Mouse (Mus musculus): ENCODE data around the gene Spaca9.

Spaca9 gene

GRCm38 (mm10) chr2:28699361-28700335 is at the start of gene Spaca9, which contains the start of gene Ak8:
Gene Spaca9 (minus strand): TSS chr2:28699727.
Gene Ak8 (plus strand): TSS chr2:28700164.
- DNase-seq (ENCODE audit: low spot score in 2 of 2): peak; percentile 86 to 89

GRCm38 (mm10) chr2:28747705-28748104 is 48.2 kb upstream of the Spaca9 start:
- DNase-seq (ENCODE audit: low spot score in 2 of 2): no peak

GRCm38 (mm10) chr2:28746682-28747332 is 47.3 kb upstream of the Spaca9 start:
- no peak for DNase-seq (ENCODE audit: low spot score in 2 of 2)

DNA sequence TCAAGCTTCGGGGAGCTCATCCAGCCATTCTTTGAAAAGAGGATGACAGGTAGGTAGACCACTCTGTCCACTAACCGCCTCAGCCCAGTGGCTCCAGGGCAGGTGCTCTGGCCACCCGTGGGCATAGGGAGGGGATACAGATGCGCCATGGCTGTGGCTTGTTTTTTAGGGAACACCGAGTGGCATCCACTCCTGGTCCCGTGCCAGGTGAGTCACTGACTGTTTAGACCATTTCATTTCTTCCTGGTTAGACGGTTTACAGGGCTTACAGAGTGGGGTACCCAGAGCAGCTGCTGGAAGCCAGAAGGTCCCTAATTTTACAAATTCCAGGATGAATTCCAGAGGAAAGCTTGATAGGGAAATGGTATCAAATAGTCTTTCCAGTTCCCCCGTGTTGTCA is 43.2 kb upstream of the Spaca9 start:
- DNase-seq (ENCODE audit: low spot score in 2 of 2): no peak

GRCm38 (mm10) chr2:28740159-28740558 is 40.6 kb upstream of the Spaca9 start:
- DNase-seq (ENCODE audit: low spot score in 2 of 2): no peak

DNA sequence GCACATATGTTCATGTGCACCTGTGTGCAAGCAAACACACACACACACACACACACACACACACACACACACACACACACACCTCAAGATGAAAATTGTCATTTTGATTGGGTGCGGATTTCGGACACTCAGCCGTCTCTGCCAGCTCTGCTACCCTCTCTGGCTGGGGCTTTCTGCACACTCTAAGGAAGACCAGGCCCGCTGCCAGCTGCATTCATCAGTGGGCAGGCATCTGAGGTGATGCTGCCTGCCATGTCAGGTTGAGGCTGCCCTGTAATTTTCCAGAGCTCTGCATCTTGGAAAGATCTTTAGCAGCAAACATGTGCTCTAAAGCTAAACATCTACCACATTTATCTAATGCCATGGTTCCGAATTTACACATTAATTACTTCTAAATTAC is 37.6 kb upstream of the Spaca9 start:
- DNase-seq (ENCODE audit: low spot score in 2 of 2): no peak

GRCm38 (mm10) chr2:28730676-28731075 is 31.1 kb upstream of the Spaca9 start:
- no peak for DNase-seq (ENCODE audit: low spot score in 2 of 2)

- no peak for DNase-seq (ENCODE audit: low spot score in 2 of 2)
These were observed 28.4 kb upstream of the Spaca9 start for GRCm38 (mm10) chr2:28727786-28728404.

DNA sequence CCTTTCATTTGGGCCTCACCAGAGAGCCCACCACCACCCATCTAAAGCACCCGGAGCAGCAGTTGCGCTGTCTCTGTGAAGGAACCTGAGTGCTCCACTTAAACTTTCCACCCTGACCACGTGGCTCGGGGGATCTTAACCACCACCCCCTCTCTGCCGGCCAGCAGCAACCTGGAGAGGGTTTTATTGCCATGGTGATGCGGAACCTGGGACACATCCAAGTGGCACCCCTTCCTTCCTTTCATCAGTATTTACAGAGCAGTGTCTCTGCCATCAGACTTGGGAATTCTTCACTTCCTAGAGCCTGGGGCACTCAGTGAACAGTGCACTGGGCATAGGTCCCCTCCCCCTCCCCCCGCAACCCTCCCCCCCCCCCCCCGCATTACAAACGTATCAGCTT is 24.4 kb upstream of the Spaca9 start:
- no peak for DNase-seq (ENCODE audit: low spot score in 2 of 2)

GRCm38 (mm10) chr2:28722419-28722818 is 22.9 kb upstream of the Spaca9 start:
- DNase-seq (ENCODE audit: low spot score in 2 of 2): no peak

GRCm38 (mm10) chr2:28713036-28713435 is 13.5 kb upstream of the Spaca9 start:
- no peak for DNase-seq (ENCODE audit: low spot score in 2 of 2)

- no peak for DNase-seq (ENCODE audit: low spot score in 2 of 2)
These were observed 7.3 kb upstream of the Spaca9 start for GRCm38 (mm10) chr2:28706787-28707186.

- no peak for DNase-seq (ENCODE audit: low spot score in 2 of 2)
These were observed 6.6 kb upstream of the Spaca9 start for GRCm38 (mm10) chr2:28706106-28706636.

DNA sequence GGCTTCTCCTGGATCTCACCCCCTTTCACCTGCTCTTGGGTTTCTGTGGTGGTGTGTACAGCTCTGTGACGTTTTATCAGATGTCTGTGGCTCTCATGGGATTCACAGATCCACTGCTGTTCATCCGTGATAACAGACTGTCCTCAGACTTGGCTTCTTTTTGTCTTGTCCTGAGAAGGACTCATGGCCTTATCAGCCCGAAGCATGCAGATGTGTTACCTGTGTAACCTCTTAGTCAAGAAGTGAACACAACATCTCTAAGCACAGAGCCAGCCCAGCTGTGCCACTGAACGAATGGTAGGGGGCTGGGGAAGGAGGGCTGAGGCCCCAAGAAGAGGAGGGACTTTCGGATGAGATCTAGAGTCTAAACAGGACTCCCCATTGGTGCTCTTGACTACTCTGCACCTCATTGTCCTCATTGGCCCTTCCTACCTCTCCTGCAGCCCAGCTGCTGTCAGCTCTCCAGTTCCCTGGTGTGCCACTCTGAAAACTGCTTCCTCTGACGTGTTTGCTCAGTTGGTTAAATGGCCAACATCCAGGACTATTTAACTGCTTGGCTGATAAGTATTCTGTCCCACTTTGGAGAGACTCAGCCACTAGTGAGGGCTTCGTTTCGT is 2.2 kb upstream of the Spaca9 start:
- DNase-seq (ENCODE audit: low spot score in 2 of 2): no peak

- no peak for DNase-seq (ENCODE audit: low spot score in 2 of 2)
These were observed 961 bp downstream of the Spaca9 start for GRCm38 (mm10) chr2:28698566-28698965.

- peak; percentile 51 to 56 for DNase-seq (ENCODE audit: low spot score in 2 of 2)
These were observed 6.8 kb downstream of the Spaca9 start for GRCm38 (mm10) chr2:28692692-28693091.

- peak in 1 of 2 experiments; percentile 34 for DNase-seq (ENCODE audit: low spot score in 2 of 2)
These were observed 11.1 kb downstream of the Spaca9 start for GRCm38 (mm10) chr2:28688431-28688830.

DNA sequence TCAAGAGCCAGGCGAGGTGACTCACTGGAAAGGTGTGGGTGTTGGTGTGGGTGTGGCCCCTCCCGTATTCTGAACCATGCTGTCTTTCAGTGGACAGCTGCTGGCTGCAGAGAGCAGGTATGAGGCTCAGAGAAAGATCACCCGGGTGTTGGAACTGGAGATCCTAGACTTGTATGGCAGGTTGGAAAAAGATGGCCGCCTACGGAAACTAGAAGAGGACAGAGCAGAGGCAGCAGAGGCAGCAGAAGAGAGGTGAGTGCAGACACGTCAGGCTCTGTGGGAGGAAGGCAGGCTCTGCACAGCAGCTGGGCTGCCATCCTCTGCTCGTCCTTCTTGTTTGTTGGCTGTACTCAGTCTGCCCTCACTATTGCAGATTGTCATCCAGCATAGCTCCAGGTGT is 13.6 kb downstream of the Spaca9 start:
- peak; percentile 45 to 57 for DNase-seq (ENCODE audit: low spot score in 2 of 2)

DNA sequence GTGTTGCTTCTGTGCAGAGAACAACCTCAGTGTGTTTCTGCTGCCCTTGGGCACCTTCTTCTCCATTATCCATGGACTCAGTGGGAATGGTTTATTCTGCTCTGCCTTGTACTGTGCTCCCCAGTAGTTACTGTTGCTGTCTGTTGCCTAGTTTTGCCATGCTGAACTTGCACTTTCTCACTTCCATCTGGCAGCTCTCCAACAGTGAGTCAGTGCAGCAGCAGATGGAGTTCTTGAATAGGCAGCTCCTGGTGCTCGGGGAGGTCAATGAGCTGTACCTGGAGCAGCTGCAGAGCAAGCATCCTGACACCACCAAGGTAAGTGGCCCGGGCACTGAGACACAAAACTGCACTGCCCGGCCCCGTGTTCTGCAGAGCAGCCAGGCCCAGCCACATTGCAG is 17.8 kb downstream of the Spaca9 start:
- peak; percentile 68 for DNase-seq (ENCODE audit: low spot score in 2 of 2)

- peak; percentile 39 to 69 for DNase-seq (ENCODE audit: low spot score in 2 of 2)
These were observed 18.8 kb downstream of the Spaca9 start for GRCm38 (mm10) chr2:28680710-28681109.

DNA sequence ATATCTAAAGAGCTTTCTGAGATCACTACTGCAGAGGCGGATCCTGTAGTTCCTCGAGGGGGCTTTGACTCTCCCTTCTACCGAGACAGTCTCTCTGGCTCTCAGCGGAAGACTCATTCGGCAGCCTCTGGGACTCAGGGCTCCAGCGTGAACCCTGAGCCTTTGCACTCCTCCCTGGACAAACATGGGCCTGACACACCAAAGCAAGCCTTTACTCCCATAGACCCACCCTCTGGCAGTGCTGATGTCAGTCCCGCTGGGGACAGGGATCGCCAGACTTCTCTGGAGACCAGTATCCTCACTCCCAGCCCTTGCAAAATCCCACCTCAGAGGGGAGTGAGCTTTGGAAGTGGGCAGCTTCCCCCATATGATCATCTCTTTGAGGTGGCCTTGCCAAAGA is 23.5 kb downstream of the Spaca9 start:
- DNase-seq (ENCODE audit: low spot score in 2 of 2): no peak

DNA sequence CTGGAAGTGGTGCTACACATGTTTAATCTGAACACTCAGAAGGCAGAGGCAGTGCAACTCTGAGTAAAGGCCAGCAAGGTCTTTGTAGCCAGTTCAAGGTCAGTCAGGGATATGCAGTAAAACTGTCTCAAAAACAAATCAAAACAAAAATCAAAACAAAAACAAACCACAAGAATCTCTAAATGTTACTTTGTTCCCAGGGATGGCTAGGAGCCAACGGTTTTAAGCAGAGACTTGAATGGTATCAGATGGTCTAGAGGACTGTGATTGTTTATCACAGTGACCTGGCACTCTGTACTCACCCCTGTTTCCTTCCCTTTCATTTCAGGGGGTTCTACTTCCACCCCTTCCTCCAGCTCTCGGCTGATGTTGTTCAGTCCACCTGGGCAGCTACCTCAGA is 28.1 kb downstream of the Spaca9 start:
- no peak for DNase-seq (ENCODE audit: low spot score in 2 of 2)
